Mouse (Mus musculus): ENCODE measurements around the gene Snx27.

Gene Snx27

DNA sequence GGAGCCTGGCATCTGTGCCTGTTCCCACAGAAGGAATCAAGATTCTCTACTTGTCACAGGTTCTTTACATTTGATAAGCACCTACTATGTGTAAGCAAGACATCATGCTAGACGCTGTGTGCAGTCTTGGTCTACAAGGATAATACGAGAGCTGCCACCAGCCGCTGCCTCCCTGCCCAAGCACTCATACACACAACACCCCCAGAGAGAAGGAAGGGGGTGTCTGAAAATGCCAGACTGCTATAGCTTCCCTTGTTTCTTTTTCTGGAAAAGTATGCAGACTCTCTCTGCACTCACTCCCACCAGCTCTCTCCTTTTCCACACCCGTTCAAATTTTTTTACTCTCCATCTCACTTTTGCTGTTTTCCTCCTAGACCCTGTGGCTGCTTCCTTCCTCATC lies 105.1 kb downstream of the Snx27 start:
- peak in 1 of 2 experiments; percentile 78 for DNase-seq (ENCODE audit: low spot score in 2 of 2)

DNA sequence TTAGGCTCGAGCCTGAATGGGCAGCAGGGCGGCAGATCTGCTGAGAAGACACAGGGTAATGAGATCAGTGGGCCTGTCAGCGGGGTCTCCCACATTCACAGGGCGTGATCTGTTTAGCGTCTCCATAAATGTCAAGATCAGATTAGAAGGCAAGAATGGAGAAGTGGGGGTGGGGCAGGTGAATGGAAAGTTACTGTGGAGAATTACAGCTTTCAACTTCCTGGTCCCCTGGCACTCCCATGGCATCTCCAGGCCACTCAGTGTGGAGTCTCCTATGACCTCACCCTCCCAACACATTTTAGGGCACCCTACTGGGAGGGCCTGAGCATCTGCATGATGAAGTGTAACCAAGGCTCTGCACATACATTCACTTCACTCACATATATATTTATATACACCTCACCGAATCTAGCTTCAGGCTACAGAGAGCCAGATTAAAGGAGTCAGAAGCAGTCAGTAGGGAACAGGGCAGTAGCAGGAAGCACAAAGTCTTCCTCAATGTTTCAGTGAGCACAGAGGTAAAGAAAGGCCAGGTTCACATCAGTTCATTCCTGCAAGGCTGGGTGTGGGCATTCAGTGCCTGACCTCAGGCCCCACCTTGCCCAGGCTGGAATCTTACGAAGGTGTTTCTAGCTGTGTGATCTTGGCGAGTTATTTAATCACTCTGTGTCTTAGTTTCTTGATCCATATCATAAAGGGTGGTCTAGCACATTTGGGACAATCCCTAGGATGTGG lies 106.0 kb downstream of the Snx27 start:
- DNase-seq (ENCODE audit: low spot score in 2 of 2), result no peak

DNA sequence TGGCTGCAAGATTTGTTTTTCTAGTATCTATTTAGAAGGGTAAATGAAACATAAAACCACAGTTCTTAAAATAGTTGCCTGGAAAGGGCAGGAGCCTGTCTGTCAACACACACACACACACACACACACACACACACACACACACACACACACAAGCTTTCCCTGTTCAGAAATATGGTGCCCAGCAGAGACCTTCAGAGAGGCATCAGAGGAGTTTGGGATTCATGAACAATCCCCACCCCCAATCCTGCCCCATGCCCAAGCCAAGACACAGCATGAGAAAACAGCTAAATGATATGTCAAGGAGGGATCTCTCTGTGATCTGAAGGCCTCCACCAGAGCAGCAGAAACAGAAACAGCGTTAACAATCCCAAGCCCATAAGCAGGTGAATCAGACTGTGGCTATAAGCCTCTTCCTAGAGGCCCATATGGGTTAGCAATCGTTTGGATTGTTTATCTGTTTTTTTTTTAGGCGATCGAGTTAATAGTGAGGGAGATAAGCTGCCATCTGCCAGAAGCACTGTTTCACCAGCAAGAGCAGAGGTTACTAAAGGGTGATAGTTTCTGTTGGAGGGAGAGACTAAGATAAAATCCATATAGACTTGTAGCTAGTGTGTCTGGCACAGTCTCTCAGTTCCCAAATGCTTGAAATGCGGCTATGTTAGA lies 108.8 kb downstream of the Snx27 start:
- no peak for DNase-seq (ENCODE audit: low spot score in 2 of 2)

DNA sequence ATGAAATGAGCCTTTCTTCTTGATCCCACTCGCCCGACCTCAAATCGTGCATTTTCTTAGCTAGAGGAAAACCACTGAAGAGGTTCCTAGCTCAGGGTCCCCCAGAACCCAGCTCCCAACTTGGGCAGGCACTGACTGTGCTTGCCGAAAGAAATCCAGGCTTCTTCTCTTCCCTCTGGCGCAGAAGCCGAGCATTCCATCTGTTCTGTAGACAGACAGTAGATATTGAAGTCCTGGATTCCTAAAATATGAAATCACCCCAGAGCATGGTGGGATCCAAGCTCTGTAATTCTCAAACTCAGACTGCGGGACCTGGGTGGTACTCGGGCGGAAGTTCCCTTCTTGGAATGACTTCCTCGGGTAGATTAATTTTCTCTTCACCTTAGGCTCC lies 109.4 kb downstream of the Snx27 start:
- DNase-seq (ENCODE audit: low spot score in 2 of 2), result no peak

DNA sequence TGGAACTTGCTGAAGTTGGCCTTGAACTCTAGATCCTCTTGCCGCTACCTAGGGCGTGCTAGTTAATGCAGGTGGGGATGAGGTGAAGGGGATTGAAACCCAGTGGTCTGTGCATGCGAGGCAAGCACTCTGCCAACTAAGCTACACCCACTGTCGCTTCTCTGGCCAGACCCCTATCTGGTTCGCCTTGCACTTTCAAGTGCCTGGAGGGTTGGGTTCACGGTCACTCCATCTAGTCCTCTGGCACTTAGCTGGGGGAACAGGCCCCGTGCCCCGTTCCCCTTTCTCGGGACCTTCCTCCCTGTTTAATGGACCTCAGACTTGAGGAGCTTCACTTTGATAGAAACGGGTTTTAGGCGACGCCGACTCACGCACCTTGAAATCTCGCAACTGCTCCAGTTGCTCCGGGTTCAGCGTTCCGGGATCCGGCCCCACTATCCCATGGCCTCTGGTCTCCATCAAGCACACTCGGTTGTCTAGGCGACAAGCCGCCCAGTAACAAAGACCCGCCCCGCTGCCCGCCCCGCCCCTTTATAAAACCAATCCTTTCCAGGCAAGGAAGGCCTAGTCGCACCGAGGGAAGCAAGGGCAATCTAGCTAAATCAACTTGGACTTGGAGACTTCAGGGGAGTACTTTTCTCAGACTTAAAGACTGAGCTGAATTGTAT lies 109.9 kb downstream of the Snx27 start:
- DNase-seq (ENCODE audit: low spot score in 2 of 2), result no peak

DNA sequence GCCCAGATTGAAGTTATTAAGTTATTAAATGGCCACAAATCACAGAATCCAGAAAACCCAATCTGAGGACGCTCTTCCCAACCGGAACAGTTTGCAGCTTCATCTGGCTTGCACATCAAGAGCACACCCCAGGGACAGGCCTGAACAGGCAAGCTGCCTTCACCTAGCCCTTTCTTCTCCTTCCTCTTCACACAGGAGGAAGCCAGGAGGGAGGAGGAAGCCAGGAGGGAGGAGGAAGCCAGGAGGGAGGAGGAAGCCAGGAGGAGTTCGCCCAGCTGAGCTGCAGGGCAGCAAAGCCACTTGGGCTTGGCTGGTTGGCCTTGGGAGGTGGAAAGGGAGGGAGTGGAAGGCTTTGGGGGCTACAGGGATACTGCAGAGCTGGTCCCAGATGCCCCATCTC lies 113.6 kb downstream of the Snx27 start:
- DNase-seq (ENCODE audit: low spot score in 2 of 2), result no peak

DNA sequence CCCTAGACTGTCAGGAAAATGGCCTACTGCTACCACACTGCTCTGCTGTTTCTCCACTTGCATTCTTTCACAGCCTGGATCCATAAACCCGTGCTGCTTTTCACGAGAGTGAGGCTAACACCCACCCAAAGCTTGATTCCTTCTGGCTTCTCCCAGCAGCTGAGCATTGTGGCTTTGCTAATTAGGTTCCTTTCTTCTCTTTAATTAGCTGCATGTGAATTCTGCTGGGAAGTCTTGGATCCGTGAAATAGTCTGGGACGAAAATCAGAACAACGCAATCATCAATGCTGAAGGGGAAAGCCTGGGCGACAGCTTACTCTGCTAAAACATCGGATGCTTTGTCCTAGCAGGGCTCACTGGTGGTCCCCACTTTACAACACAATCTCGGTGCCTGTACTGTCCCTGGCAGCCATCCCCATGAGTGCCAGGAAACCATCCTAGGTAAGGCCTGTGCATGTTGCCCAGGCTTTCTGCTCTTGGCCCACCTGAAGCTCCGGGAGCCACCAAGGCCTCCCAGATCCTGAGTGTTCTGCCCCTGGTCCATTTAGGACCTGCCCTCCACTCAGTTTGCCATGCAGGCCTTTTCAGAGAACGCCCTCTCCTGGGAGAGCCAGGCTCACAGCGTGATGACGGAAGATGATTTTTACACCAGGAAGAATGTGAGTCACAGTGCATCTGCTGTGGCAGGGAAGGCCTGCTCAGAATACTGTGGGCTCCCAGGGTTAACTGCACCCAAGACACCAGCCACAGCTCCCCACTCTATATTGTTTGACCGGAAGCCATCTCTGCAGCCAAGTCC lies 116.7 kb downstream of the Snx27 start:
- peak in 1 of 2 experiments; percentile 84 for DNase-seq (ENCODE audit: low spot score in 2 of 2)

DNA sequence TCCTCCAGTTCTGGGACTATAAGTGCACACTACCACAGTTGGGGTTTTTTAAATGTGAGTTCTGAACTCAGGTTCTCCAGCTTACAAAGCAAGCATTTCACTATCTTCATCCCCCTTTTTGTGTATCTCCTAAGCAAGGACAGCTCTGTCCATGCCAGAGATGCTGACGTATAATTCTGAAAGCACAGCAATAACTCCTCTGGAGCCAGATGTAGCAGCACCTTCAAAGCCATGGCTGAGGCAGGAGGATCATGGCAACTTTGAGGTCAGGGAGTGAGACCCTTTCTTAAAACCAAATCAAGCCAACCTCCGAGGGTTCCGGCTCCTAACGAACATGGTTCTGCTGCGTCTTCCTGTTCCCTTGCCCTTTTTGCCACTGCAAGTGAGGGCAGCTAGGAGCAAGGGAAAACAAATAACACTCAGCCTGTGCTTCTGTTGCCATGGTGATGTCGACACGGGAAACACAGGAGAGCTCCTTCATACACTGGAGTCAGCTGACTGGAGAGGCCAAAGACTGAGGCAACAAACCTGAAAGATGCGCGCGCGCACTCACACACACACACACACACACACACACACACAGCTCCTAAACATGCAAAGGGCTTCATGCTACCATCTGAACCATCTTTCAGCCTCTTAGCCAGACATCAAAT lies 118.5 kb downstream of the Snx27 start:
- DNase-seq (ENCODE audit: low spot score in 2 of 2), result no peak

DNA sequence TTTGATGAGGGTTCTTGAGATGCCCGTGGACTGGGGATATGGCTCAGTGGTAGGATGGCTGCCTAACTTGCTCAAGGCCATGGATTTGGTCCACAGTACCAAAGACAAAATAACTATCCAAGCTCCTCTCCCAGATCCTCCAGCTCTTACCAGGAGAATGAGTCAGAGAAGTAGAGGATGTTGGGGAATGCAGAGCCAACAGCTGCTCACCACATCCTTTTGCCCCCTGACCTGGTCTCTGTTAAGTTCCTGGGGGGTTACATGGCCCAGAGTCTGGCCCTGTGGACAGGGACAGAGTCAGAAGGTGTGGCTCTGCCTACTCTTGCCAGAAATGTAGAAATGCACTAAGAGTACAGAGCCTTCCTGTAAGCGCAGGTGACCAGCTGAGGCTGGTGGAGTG lies 122.7 kb downstream of the Snx27 start:
- DNase-seq (ENCODE audit: low spot score in 2 of 2), result no peak

DNA sequence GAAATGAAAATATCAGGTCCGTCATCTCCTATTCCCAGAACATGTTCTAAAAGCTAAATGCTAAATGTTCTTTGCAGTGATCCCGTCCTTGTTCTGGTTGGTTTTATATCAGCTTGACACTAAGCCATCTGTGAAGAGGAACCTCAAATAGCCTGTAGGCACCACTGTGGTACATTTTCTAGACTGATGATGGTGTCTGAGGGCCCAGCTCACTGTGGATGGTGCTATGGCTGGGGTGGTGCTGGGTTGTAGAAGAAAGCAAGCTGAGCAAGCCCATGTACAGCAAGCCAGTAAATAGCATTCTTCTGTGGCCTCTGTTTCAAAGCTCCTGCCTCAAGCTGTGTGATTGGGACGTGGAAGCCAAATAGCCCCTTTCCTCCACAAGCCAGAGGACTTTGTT lies 125.5 kb downstream of the Snx27 start:
- no peak for DNase-seq (ENCODE audit: low spot score in 2 of 2)

DNA sequence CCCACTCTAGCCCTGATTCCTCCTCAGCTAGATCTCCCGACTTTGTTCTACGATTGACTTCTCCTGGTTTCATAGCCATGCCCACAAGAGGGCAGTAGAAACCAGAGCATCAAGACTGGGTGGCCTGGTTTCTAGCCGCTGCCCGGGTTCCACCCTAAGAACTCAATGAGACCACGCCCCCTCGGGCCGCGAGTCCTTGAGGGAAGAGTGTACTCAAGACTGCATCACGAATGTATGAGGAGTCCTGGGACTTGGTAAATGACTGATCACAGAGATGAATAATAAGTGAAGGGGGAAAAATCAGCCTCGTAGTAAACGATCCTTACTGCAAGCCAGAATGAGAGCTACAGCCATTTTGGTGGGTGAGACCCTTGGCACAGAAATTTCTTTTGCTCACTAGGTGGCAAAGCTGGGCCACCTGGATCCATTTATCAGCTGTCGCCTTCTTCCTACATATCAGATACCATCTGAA lies 126.0 kb downstream of the Snx27 start:
- DNase-seq (ENCODE audit: low spot score in 2 of 2), result peak in 1 of 2 experiments; percentile 89

DNA sequence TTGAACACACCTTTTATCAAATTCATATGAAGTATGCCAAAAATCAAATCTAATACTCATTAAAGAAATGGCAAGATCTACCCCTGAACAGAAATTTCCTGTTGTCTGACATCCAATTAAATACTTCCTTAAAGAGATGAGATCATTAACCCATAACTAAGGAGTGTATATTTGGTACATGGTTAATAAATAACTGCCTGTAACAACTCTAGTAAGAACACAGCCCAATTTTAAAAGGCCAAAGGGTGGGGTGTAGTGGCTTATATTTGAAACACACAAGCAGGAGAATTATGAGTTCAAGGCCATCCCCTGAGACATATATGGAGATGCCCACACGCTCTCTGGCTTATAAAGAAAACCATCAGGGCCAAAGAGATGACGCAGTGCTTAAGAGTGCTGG lies 133.1 kb downstream of the Snx27 start:
- no peak for DNase-seq (ENCODE audit: low spot score in 2 of 2)
